Mouse (Mus musculus): ENCODE measurements around the gene B4galt2. TPM values are rescaled to one million over a fixed set of nuclear protein-coding genes. Genes with fewer than 3 reads are reported as not detected.

Gene B4galt2
- polyA plus RNA-seq, 1 experiment: 6.5 TPM

DNA sequence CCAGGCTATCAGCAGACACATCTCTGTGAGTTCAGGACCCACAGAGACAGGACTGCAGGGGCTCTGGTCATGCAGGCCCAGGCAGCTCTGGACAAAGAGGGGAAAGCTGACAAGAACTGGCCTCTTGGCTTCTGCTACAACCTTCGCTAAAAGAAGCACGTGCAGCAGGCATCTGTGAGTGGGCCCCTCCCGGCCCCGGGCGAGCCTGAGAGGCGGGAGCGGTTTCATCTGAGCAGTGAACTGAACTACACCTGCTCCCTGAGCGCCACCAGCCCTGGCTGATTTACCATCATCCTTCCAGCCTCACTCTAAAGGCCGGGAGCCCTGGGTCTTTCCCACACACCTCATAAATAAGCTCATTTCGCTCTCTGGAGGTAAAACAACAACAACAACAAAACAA lies 5.0 kb downstream of the B4galt2 start:
- 88% methylated on average over 10 of the region's 10 CpGs for WGBS
- no peak overlapping the region for H3K4me3 ChIP-seq (ENCODE audit: extremely low read depth, insufficient read depth, insufficient read length)
- DNase-seq (ENCODE audit: low read depth in 1 of 2, low spot score in 2 of 2): peak in 1 of 2 experiments; percentile 31
- no peak overlapping the region for H3K27ac ChIP-seq (ENCODE audit: insufficient read depth, low read length)
- no peaks in the 10 kb centered on the region for H3K4me1 ChIP-seq (ENCODE audit: control insufficient read depth, insufficient read depth, insufficient read length)
- TF ChIP-seq POLR2A (IDR thresholded peaks at IDR 0.05; ENCODE audit: low read depth, low read length): no peak
- no peak for TF ChIP-seq CTCF (IDR thresholded peaks at IDR 0.05; ENCODE audit: extremely low read depth, insufficient read depth, insufficient read length, insufficient replicate concordance)
- H3K27me3 ChIP-seq (ENCODE audit: control insufficient read depth, insufficient read depth, low read length): peaks cover 4% of the 10 kb centered on the region; the same call in 1 of the 2 replicates
- no peaks in the 10 kb centered on the region for H3K36me3 ChIP-seq (ENCODE audit: control insufficient read depth, insufficient read depth, low read length)

DNA sequence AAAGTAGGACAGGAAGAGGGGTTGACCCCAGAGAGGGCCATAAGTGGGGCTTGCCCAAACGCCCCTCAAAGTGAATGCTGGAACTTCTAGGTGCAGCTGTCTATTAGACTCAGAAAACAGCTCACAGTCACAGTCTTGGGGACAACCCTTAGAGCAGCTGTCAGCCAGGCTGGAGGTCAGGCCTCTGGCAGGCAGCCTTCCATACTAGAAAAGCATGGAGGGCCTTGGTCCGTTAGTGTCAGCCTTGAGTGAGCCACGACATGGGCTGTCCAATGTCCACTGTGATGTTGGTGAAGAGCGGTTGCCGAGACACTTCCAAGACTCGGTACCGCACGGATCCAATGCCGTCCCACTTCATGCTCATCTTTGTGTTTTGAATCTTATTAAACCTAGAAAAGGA lies 9.7 kb downstream of the B4galt2 start:
- DNase-seq (ENCODE audit: low read depth in 1 of 2, low spot score in 2 of 2): no peak
- H3K27me3 ChIP-seq (ENCODE audit: control insufficient read depth, insufficient read depth, low read length): no peaks in the 10 kb centered on the region

GRCm38 (mm10) chr4:117872471-117872886 lies 10.8 kb downstream of the B4galt2 start, which contains the start of gene Ccdc24:
Gene Ccdc24 (minus strand): TSS chr4:117872557.
- Histone ChIP-seq H3K4me1 (ENCODE audit: control insufficient read depth, insufficient read depth, insufficient read length) (no peaks in the 10 kb centered on the region), H3K27ac (ENCODE audit: insufficient read depth, low read length) (no peak within 1 kb of the TSS), H3K4me3 (ENCODE audit: extremely low read depth, insufficient read depth, insufficient read length) (no peak within 1 kb of the TSS), H3K36me3 (ENCODE audit: control insufficient read depth, insufficient read depth, low read length) (no peaks in the 10 kb centered on the region), H3K27me3 (ENCODE audit: control insufficient read depth, insufficient read depth, low read length) (no peaks in the 10 kb centered on the region)
- no peak for DNase-seq (ENCODE audit: low read depth in 1 of 2, low spot score in 2 of 2)
- WGBS: 32% methylated on average over 14 of the region's 14 CpGs
- TF ChIP-seq CTCF (IDR thresholded peaks at IDR 0.05; ENCODE audit: extremely low read depth, insufficient read depth, insufficient read length, insufficient replicate concordance) (no peak), POLR2A (IDR thresholded peaks at IDR 0.05; ENCODE audit: low read depth, low read length) (no peak)

More for the DNA sequence above, 9.7 kb downstream of the B4galt2 start:
- no peaks in the 10 kb centered on the region for H3K4me1 ChIP-seq (ENCODE audit: control insufficient read depth, insufficient read depth, insufficient read length)
- H3K27ac ChIP-seq (ENCODE audit: insufficient read depth, low read length): no peak overlapping the region
- WGBS: 93% methylated on average over 9 of the region's 9 CpGs
- H3K4me3 ChIP-seq (ENCODE audit: extremely low read depth, insufficient read depth, insufficient read length): no peak overlapping the region
- H3K36me3 ChIP-seq (ENCODE audit: control insufficient read depth, insufficient read depth, low read length): no peaks in the 10 kb centered on the region
- TF ChIP-seq CTCF (IDR thresholded peaks at IDR 0.05; ENCODE audit: extremely low read depth, insufficient read depth, insufficient read length, insufficient replicate concordance): no peak
- TF ChIP-seq POLR2A (IDR thresholded peaks at IDR 0.05; ENCODE audit: low read depth, low read length): no peak

DNA sequence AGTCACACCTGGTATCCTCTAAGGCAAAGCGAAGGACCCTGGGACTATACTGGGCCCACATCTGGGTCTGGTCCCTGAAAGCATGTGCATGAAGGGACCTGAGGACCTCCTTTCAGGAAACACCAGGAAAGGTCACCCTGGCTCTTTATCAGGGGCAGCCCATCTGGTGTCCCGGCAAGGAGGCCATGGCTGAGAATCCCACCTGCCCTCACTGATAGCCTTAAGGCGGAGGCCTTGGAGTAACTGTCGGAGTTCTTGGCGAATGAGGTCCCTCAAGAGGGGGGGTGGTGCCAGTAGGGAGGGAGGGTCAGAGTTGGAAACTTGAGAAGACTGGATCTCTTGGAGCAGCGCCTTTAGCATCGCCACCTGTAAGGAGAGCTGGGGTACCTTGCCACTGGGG lies 11.5 kb downstream of the B4galt2 start:
- no peaks in the 10 kb centered on the region for H3K27me3 ChIP-seq (ENCODE audit: control insufficient read depth, insufficient read depth, low read length)
- no peak overlapping the region for H3K27ac ChIP-seq (ENCODE audit: insufficient read depth, low read length)
- no peak overlapping the region for H3K4me3 ChIP-seq (ENCODE audit: extremely low read depth, insufficient read depth, insufficient read length)
- H3K36me3 ChIP-seq (ENCODE audit: control insufficient read depth, insufficient read depth, low read length): no peaks in the 10 kb centered on the region
- H3K4me1 ChIP-seq (ENCODE audit: control insufficient read depth, insufficient read depth, insufficient read length): no peaks in the 10 kb centered on the region
- DNase-seq (ENCODE audit: low read depth in 1 of 2, low spot score in 2 of 2): no peak
- TF ChIP-seq POLR2A (IDR thresholded peaks at IDR 0.05; ENCODE audit: low read depth, low read length) (no peak), CTCF (IDR thresholded peaks at IDR 0.05; ENCODE audit: extremely low read depth, insufficient read depth, insufficient read length, insufficient replicate concordance) (no peak)
- 86% methylated on average over 7 of the region's 7 CpGs for WGBS

DNA sequence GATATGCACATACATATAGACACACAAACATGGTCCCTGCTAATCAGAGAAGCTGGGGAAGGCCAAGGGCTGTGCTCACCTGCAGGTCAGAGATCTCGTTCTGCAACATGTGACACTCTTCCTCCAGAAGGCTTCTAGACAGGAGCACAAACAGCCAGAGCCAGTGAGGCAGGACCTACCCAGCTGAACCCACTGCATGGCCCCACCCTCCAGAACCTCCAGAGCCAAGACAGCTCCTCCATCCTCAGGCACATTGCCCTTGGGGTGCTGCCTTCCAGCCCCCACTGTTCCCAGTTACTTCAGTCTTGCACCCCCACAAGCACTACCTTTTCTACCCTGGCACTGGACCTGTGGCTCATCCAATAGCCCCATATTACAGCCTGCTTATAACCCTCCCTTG lies 12.8 kb downstream of the B4galt2 start:
- H3K4me1 ChIP-seq (ENCODE audit: control insufficient read depth, insufficient read depth, insufficient read length): no peaks in the 10 kb centered on the region
- no peaks in the 10 kb centered on the region for H3K36me3 ChIP-seq (ENCODE audit: control insufficient read depth, insufficient read depth, low read length)
- WGBS: 48% methylated on average over 1 of the region's 1 CpGs
- no peak overlapping the region for H3K4me3 ChIP-seq (ENCODE audit: extremely low read depth, insufficient read depth, insufficient read length)
- no peak for DNase-seq (ENCODE audit: low read depth in 1 of 2, low spot score in 2 of 2)
- no peak overlapping the region for H3K27ac ChIP-seq (ENCODE audit: insufficient read depth, low read length)
- no peaks in the 10 kb centered on the region for H3K27me3 ChIP-seq (ENCODE audit: control insufficient read depth, insufficient read depth, low read length)
- TF ChIP-seq CTCF (IDR thresholded peaks at IDR 0.05; ENCODE audit: extremely low read depth, insufficient read depth, insufficient read length, insufficient replicate concordance) (no peak), POLR2A (IDR thresholded peaks at IDR 0.05; ENCODE audit: low read depth, low read length) (no peak)

DNA sequence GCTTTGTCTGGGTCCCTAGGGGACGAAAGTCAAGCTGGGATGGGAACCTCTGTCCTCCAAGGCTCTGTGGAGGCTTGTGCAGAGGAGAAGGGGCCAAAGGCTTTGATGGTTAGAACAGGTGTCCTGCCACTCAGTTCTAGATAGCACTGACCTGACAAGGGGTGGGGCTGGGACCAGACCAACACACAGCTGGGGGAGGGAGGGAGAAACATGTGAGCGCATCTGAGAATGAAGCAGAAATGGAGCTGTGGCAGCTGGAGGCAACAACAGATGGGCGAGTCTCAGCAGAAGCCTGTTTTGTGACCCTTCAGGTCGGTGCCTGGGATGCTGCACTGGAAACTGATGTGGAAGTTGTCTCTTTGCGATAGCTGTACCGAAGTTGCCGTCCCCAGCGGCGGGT lies 14.0 kb downstream of the B4galt2 start:
- no peaks in the 10 kb centered on the region for H3K27me3 ChIP-seq (ENCODE audit: control insufficient read depth, insufficient read depth, low read length)
- H3K36me3 ChIP-seq (ENCODE audit: control insufficient read depth, insufficient read depth, low read length): no peaks in the 10 kb centered on the region
- H3K4me3 ChIP-seq (ENCODE audit: extremely low read depth, insufficient read depth, insufficient read length): no peak overlapping the region
- TF ChIP-seq CTCF (IDR thresholded peaks at IDR 0.05; ENCODE audit: extremely low read depth, insufficient read depth, insufficient read length, insufficient replicate concordance) (no peak), POLR2A (IDR thresholded peaks at IDR 0.05; ENCODE audit: low read depth, low read length) (no peak)
- 85% methylated on average over 9 of the region's 9 CpGs for WGBS
- H3K27ac ChIP-seq (ENCODE audit: insufficient read depth, low read length): no peak overlapping the region
- no peak for DNase-seq (ENCODE audit: low read depth in 1 of 2, low spot score in 2 of 2)
- no peaks in the 10 kb centered on the region for H3K4me1 ChIP-seq (ENCODE audit: control insufficient read depth, insufficient read depth, insufficient read length)

DNA sequence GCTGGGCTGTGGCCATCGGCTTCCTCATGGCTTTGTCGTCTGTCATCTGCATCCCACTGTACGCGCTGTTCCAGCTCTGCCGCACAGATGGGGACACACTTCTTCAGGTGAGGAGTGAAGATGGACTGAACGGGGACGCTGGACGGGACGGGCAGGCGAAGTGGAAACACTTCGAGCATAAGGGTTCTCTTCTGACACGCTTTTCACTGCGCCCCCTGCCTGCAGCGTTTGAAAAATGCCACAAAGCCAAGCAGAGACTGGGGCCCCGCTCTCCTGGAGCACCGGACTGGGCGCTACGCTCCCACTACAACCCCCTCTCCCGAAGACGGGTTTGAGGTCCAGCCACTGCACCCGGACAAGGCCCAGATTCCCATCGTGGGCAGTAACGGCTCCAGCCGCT lies 15.5 kb downstream of the B4galt2 start:
- TF ChIP-seq CTCF (IDR thresholded peaks at IDR 0.05; ENCODE audit: extremely low read depth, insufficient read depth, insufficient read length, insufficient replicate concordance): peak; percentile 57; the same call in 1 of the 2 replicates
- TF ChIP-seq POLR2A (IDR thresholded peaks at IDR 0.05; ENCODE audit: low read depth, low read length): no peak
- no peaks in the 10 kb centered on the region for H3K27me3 ChIP-seq (ENCODE audit: control insufficient read depth, insufficient read depth, low read length)
- no peak overlapping the region for H3K4me3 ChIP-seq (ENCODE audit: extremely low read depth, insufficient read depth, insufficient read length)
- H3K36me3 ChIP-seq (ENCODE audit: control insufficient read depth, insufficient read depth, low read length): no peaks in the 10 kb centered on the region
- peak in 1 of 2 experiments; percentile 56 for DNase-seq (ENCODE audit: low read depth in 1 of 2, low spot score in 2 of 2)
- H3K4me1 ChIP-seq (ENCODE audit: control insufficient read depth, insufficient read depth, insufficient read length): no peaks in the 10 kb centered on the region
- 23% methylated on average over 24 of the region's 24 CpGs for WGBS
- no peak overlapping the region for H3K27ac ChIP-seq (ENCODE audit: insufficient read depth, low read length)
